Mouse (Mus musculus) small intestine, adult 2 months (tissue): ENCODE measurements around the gene A2ml1.

Source experiments
- CTCF ChIP-seq: fragments of 200-500 bp; IDR thresholded peaks from 2 replicates; pipeline ENCODE4 v1.5.1; 2012; ENCODE audit warnings: low read depth, mild to moderate bottlenecking, control low read depth, inconsistent platforms, low read length, moderate library complexity, mixed read lengths; ENCODE audit not compliant: insufficient replicate concordance, insufficient read length; ENCODE audit errors: extremely low read depth
- POLR2A ChIP-seq: fragments of 200-500 bp; IDR thresholded peaks from 2 replicates; pipeline ENCODE4 v1.6.1; 2012; ENCODE audit warnings: low read depth, mild to moderate bottlenecking, control low read depth, inconsistent platforms, low read length, moderate library complexity

- TF ChIP-seq CTCF: no peak
- TF ChIP-seq POLR2A: no peak
Measured at GRCm38 (mm10) chr6:128585642-128586245, 4.3 kb upstream of the A2ml1 start.
